Mouse (Mus musculus) layer of hippocampus, postnatal 14 days (tissue): ENCODE measurements around the gene Gabbr2. TPM values are rescaled to one million over a fixed set of nuclear protein-coding genes. Genes with fewer than 3 reads are reported as not detected.
A peak's percentile ranks its signal among the peaks of the same experiment; 100 is the strongest.

Source experiments
- DNase-seq, 2 experiments: peaks; one replicate each; pipeline ENCODE4 v3.0.0; 2021 to 2022; ENCODE audit warnings: low spot score in 2 of 2, mixed read lengths in 1 of 2
- total RNA-seq, 2 experiments: library from RNA; stranded (reverse); gene quantifications; 2 replicates each; pipeline ENCODE4 v1.2.3; 2021

Gabbr2 gene
- total RNA-seq, 2 experiments from 2014 or later, result 214 to 221 TPM

DNA sequence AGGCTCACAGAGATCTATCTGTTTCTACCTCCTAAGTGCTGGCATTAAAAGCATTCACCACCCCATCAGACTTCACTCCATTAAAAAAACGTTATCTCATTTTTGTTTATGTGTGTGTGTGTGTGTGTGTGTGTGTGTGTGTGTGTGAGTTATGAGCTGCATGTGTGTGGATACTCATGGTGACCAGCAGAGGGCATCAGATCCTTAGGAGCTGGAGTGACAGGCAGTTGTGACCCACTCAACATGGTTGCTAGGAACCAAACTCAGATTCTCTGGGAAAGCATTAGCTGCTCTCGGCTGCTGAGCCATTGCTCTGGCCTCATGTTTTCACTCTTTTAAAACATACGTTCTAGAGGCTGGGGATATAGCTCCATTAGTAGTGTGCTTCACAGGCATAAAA, 218.4 kb downstream of the Gabbr2 start:
- DNase-seq, result no peak

- DNase-seq, result no peak
These were observed 219.1 kb downstream of the Gabbr2 start for GRCm38 (mm10) chr4:46772591-46772990.

GRCm38 (mm10) chr4:46771116-46771515, 220.6 kb downstream of the Gabbr2 start:
- no peak for DNase-seq

DNA sequence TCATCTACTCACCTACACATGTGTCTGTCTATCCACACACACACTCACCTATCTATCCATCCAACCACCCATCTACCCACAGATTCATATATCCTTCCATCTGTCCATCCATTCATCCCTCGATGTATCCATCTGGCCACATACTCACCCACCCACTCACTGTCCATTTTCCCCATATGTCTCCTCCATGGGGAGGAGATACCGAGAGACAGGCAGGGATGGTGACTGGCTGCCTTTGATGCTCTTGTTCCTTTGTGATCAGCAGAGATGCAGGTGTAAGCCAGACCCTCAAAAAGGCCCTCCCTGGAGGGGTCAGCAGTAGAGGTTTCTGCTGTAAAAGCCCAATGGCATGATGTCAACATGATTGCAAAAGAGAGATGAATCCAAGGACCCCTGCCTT, 221.0 kb downstream of the Gabbr2 start:
- DNase-seq, result no peak

- no peak for DNase-seq
These were observed 221.6 kb downstream of the Gabbr2 start for GRCm38 (mm10) chr4:46770090-46770489.

- DNase-seq, result no peak
These were observed 225.3 kb downstream of the Gabbr2 start for GRCm38 (mm10) chr4:46766326-46766725.

DNA sequence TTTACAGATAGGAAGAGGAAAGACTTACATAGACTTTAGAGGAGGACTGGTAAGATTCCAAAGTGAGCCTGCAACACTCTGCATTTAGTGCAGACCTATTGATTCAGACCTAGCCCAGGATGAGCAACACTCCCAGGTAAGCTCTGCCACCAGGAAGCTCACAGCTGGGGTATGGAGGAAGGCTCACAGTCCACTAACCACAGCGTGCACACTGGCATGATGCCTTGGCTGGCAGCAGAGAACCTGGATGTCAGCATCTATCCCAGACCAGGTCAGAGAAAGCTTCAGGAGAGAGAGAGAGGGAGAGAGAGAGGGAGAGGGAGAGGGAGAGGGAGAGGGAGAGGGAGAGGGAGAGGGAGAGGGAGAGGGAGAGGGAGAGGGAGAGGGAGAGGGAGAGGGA, 231.8 kb downstream of the Gabbr2 start:
- no peak for DNase-seq

GRCm38 (mm10) chr4:46758340-46759041, 233.2 kb downstream of the Gabbr2 start:
- DNase-seq, result no peak

DNA sequence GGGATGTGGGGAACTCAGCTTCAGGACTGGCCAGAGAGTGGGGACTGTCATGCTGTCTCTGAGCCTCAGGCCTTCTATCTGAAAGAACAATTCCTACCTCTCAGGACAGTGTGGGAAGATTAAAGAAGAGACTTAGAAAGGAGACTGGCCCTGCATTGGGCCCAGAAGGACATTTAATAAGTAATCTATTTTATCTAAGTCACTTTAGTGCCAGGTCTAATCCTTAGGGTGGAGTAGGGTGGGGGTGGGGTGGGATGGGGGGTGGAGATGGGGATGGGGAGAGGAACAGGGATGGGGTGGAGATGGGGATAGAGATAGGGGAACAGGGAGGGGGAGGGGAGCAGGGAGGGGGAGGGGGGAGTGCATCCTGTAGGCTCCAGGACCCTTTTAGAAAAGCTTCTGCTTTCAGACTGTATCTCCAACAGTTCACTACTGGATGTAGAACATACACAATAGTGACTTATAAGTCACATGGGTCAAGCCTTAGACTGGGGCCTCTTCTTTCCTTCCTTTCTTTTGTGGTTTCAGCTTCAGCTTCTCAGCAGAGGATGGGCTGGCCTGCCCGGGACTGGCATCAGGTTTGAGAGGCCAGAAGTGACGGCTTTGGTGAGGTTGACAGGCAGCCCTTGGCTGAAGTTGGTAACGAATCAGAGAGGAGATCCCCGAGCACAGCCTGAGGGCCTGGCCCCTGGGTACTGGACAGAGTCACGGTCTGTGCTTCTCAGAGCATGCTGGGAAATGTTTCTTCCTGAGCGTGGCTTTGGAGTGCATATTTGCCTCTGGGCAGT, 237.1 kb downstream of the Gabbr2 start:
- DNase-seq, result no peak

- no peak for DNase-seq
These were observed 239.4 kb downstream of the Gabbr2 start for GRCm38 (mm10) chr4:46752306-46752705.

DNA sequence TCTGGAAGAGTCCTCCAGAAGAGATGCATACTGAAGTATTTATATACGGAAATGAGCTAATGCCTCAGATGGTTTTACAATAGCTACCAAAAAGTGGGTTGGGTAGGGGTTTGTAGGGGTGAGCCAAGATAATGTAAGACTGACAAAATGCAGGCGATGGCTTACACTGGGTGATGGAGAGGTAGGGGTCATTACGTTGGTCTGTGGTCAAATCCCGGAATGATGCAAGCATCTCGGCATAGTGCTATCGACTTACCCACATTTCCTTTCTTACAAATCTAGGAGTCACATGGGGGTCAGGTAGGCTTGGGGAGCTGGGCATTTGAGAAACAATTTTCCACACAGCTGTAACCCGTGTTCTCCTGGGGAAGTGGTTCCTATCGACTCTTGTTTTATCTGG, 242.7 kb downstream of the Gabbr2 start:
- DNase-seq, result no peak

- peak; percentile 72 to 75 for DNase-seq
These were observed 244.5 kb downstream of the Gabbr2 start for GRCm38 (mm10) chr4:46747007-46747746.

- no peak for DNase-seq
These were observed 246.1 kb downstream of the Gabbr2 start for GRCm38 (mm10) chr4:46745536-46745935.

DNA sequence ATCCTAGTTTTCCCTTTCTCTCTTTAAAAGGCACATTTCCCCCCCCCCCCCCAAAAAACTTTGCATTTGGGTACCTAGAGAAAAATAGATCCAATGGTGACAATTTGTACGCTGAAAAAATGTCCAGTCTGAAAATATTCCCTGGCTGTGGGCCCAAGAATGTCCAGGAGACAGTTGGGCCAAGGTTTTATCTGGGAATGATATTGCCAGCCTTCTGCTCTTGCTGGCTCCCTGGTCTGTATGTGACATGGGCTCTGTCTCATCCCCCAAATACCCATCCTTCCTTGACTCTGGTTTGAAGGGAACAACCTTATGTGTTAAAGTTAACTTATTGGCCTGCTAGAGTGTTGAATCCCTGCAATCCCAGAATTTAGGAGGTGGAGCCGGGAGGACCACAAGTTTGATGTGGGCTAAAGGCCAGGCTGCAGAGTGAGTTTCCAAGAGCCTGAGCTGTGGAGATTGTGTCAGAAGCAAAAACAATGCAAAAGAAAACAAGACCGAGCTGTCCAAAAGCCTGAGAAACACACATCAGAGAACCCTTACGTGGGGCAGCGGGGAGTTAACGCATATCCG, 247.0 kb downstream of the Gabbr2 start:
- no peak for DNase-seq

DNA sequence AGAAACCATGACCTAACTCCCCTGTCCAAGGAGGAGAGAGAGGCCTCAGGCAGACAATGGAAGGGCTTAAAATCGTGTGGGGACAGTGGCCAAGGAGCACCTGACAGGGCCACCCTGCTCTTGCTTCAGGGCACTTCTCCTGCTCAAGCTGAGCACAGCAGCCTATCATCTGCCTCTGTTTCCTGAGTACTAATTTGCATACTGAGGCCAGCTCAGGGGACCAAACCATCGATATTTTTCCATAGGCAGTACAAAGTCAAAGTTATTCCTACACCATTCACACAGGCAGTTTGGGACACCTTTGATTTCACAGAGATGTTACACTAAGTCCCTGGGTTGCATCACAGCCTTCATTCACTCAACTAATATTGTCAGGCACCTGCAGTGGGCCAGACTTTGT, 249.1 kb downstream of the Gabbr2 start:
- no peak for DNase-seq

- DNase-seq, result no peak
These were observed 254.7 kb downstream of the Gabbr2 start for GRCm38 (mm10) chr4:46736910-46737511.

DNA sequence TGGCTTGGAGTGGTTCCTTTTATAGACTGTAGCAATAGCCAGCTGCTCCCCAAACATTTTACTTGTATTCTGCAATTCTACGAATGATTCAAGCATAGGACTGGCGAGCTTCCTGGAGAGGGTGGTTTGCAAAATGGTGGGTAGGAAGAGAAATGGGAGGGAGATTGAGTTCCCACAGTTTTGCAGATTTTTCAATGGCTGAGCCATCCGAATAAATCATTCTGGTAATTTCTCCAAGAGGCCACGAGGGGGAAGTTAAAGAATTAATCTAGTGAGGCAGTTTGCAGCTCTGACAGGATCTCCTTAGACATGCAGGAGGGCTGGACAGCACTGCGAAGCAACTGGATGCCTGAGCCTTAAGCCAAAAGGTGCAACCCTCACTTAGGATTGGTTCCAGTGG, 256.8 kb downstream of the Gabbr2 start:
- no peak for DNase-seq

DNA sequence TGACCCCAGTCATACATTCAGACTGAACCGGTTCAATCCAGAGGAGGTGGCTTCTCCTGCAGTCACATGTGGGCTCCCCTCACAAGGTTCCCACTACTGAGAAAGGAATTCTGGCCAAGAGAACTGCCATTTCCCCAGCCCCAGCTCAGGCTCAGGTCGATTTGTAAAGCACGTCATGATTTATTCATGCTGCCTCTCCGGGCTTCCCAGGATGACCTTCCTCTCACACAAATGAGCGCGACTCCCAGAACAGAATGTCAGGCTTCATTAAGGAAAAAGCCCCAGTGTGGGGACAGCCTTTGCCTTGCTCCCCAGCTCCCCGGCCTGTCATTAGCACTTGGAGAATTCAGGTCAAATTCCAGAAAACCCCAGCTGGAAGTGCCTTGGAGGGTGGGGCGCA, 260.1 kb downstream of the Gabbr2 start:
- DNase-seq, result peak in 1 of 2 experiments; percentile 62

- no peak for DNase-seq
These were observed 262.2 kb downstream of the Gabbr2 start for GRCm38 (mm10) chr4:46729306-46730042.

- DNase-seq, result no peak
These were observed 263.4 kb downstream of the Gabbr2 start for GRCm38 (mm10) chr4:46728231-46728630.
